Mouse (Mus musculus) neural tube, embryonic 10.5 days (tissue): ENCODE results near the gene Tnni2.

Experiments
- DNase-seq: peaks from one replicate; pipeline ENCODE4 v3.0.0-alpha.2; 2017; ENCODE audit warnings: low spot score; ENCODE audit errors: extremely low spot score

Tnni2 gene

DNA sequence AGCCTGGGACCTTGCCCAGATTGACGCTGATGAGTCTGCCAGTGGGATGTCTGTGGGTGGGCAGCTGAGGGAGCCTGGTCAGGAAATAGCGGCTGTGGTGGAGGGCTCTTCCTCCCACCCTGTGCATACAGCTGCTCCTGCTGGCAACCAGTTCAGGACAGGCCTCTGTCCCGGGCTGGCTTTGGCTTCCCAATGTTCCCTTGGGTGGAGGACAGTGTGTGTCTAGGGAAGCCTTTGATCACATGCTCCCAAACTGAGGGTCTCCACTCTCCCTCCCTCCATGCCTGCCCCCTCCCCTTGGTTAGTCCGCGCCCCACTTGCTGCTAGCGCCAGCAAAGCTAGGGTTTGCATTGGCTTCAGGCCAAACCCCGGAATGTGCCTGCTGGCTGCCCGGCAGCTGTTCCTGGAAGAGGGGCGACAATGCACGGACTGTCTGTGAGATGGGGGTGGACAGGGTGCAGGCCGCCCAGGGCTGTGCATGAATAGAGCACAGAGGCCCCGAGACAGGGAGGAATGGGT lies 11.4 kb upstream of the Tnni2 start:
- no peak for DNase-seq

DNA sequence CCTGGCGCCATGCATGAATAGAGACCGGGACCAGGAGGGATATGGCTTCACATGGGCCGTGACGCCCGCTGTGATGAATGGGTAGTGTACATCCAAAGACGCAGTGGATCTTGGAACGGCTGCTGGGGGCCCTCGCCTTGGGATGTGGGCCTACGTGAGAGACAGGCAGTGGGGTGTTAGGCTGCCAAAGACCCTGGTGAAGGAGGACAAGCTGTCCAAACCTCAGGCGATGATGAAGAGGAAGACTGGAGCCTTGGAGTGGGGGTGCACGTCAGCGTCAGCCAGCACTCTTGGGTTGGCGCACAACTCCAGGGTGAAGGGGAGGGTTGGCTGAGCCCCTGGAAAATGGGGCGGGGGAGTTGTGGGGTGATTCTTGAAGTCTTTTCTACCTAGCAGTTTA lies 10.5 kb upstream of the Tnni2 start:
- no peak for DNase-seq

DNA sequence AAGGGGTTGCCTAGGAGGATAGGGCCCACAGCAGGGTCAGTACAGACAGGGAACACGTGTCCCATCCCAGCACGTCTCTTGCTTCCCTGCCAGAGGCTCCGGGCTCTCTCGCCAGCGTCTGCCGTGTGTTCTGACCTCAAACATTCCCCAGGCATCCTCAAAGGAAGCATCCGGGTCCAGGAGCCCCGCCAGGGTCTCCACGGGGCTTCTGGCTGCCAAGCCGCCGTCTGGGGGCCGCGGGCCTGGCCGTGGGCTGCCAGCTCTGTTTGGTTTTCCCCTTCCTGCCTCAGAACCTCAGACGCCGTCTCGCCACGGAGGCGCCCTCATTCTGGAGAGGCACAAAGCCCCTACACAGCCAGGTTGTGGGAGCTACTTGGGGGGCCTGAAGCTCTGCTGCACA lies 8.0 kb upstream of the Tnni2 start:
- DNase-seq = no peak

DNA sequence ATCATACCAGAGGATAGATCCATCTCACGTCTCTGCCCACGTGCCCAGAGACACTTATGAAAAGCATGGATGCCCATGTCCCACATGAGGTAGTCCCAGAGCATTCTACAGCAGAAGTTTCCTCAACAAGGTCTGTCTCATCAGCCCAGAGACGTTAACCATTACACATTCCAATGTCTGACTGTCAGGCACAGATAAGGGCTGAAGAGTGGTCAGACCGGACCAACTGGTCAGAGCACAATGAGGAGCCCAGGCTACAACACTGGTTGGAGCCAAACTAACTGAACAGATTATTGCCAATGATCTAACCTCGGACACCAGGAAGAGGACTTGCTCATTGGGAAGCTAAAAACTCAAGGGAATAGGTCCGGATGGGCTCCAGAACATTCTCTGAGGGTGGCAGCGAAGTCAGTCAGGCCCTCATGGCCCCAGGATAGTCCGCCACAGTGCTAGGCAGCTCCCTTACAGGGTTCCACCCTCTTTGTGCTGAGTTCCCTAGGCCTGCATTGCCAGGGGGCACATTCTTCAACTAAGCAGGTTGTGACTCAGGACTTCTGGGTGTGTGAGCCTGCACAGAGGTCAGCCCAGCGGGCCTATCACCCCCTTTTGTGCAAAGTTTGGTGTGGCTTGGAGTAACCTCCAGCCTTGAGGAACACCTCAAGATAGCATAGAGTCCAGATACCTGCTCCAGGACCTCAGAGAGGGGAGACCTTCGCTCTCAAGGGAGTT lies 7.3 kb upstream of the Tnni2 start, which contains the start of gene Syt8:
Syt8 (plus strand) TSS at position 714 of the 729 bp plus-strand sequence.
- no peak for DNase-seq

DNA sequence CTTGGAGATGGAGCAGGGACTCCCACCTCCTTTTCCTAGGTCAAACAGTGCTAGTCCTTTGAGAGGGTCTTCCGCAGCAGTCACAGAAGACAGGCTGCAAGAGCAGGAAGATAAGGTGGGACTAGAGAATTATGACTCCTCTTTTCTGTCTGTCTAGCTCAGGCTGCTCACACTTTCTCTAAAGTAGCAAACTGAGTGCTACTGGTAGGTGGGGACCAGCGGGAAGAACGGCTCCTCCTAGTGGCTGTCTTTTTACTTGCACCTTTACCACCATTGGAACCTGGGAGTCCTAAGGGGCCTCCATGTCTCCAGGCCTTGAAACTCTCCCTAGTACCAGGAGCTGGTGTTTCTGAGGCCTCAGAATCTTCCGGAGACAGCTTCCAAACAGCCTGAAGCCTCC lies 6.1 kb upstream of the Tnni2 start:
- peak; percentile 71 for DNase-seq

DNA sequence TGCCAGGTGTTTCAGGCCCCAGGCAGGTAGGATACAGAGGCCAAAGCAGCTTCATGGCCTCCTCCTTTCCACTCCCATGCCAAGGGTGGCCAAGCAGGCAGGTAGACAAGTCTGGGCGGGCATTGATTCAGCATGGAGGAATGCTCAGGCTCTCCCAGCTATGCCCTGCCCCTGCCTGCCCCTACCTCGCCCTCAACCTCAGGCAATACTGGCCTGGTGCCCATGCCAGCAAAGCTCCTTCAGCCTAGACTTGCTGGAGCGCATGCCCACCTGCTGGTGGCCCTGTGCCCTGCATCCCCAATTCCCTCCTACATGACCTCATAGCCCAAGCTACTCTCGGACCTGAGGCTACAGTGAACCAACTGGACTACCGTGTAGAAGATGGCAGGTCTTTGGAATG lies 4.3 kb upstream of the Tnni2 start:
- no peak for DNase-seq

DNA sequence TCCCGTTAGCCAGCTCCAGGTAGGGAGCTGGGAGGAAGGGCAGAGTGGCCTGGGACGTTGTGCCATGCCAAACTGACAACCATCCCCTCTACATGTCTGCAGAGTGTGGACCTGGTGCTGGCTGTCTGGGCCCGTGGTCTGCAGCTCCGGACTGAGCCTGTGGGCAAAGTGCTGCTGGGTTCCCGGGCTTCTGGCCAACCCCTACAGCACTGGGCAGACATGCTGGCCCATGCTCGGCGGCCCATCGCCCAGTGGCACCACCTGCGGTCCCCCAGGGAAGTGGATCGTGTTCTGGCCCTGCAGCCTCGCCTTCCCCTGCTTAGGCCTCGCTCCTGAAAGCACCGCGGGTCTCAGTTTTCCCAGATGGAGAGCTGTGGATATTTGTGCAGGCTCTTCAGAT lies 1.6 kb upstream of the Tnni2 start:
- DNase-seq = no peak

DNA sequence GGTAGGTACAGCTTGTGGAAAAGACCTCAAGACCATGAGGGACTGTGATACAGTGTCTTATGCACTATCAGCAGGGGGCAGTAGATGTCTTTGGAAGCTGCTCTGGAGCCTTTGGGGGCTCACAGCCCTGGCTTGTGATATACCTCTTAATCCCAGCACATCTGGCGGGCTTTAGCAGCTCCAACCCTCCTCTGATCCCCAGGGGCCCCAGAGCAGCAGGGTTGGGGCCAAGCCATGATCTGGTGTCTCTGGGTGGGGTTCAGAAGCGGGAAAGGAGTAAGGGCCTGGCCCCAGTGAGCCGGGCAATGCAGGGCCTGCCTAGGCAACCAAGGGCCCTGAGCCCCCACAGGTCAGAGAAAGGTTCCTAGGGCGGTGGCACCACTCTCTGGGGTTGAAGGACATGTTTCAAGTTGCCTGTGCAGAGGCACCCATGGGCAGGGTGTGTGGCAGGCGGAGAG lies 922 bp upstream of the Tnni2 start:
- DNase-seq = peak; percentile 57

DNA sequence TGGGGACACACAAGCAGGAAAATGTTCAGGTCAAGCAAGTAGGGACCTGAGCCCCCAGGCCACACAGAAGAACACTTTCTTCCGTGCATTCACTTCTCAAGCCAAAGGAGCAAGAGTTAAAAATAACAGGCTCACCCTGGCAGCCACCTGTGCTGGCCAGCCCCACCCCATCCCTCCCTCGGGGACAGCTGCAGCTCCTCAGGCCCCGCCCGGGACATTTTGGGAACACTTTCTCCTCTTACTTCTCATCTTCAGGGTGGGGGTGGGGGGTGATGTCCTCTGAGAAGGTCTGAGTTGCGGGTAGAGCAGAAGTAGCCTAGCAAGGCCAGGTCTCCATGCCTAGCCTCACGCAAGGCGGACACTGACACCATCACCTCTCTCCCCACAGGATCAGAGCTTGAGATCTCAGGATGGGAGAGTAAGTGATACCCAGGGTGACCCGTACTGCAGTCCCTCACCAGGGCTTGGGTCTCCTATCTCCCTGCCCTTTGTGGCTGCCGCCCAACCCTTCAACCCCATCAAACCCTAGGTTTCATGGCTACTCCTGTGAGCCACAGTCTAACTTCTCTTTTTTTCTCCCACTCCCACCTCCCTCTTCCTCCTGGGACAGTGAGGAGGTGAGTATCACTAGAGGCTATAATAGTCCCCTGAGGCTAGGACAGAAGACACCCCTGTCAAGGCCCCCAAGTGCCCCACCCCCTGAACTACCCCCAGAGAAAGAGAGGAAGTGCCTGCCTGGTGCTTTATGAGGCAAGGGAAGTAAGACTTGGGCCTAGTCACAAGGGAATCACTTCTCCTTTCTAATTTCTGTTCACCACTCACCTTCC lies 686 bp downstream of the Tnni2 start:
- no peak for DNase-seq

DNA sequence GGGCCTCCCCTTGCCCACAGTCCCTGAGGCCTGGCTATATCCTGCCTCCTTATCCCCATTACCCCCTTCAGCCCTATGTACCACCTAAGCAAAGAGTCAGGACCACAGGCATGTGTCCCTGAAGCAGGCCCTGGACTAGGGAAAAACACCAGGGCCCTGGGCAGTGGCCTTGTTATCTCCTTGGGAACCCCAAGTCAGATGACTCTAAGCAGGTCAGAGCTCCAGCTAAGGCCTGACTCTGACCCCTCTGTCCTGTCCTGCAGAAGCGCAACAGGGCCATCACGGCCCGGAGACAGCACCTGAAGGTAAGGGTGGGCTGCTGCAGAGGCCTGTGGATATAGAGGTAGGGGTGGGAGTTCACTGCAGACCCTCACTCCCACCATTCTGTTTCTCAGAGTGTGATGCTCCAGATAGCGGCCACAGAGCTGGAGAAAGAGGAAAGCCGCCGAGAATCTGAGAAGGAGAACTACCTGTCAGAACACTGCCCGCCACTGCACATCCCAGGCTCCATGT lies 1.4 kb downstream of the Tnni2 start:
- no peak for DNase-seq

DNA sequence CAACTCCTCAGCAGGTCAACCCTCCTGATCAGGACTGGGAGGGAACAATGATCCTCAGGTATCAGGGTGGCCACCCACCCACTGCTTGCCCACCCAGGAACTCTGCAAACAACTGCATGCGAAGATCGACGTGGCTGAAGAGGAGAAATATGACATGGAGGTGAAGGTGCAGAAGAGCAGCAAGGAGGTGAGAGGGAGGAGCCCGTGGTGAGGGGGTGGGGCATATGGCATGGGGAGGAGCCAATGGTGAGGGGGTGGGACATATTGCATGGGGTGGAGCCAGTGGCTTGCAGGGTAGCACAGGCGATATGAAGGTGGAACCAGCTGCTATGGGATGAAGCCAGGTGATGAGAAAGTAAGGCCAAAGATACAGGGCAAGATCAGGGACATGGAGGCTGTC lies 1.9 kb downstream of the Tnni2 start:
- no peak for DNase-seq

DNA sequence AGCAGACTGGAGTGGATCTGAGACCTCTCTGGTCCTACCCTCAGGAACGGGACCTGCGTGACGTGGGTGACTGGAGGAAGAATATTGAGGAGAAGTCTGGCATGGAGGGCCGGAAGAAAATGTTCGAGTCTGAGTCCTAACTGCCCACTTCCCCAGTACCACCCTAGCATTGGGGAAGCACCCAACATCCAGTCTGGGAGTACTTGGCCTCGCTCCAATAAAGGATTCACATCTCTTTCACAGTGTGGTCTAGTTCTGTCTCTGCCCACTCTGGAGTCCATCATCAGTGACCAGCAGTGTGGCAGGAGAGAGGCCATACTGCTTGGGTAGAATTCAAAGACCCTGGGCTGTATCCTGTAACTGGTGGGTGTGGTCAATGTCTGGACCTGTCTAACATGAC lies 2.6 kb downstream of the Tnni2 start:
- DNase-seq = no peak

DNA sequence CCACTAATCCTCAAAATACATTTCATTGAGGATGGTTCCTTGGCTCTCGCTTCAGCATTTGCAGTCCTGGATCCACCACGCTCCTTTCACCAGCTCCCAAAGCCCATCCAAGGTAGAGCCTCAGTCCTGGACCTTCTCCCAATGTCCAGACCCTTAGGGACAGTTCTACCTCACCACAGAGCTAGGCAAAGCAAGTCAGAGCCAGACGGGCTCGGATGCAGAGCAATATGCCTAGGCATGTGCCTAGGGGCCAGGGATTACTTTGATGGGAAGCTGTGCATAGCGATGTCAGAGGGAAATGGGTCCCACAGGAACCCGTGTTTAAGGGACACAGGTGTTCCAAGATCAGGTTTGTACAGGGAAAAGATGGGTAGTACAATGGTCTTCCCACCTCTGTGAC lies 3.7 kb downstream of the Tnni2 start:
- DNase-seq = no peak

DNA sequence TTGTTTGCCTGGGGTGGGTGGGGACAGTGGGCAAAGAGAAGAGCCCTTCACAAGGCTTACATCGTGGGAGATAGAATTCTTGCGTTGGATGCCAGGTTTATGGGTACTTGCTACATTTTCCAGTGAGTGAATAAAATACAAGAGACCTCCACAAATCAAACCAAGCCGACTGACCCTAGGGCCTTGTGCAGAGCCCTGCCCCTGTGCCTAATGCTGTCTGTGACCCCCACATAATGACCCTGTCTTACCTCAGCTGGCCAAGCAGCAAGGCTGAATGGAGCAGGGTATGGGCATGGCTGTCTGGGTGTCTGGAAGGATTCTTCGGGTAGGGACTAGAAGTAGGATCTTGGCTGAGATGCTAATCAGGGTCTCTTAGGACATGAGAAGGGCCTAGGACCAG lies 4.7 kb downstream of the Tnni2 start:
- no peak for DNase-seq

DNA sequence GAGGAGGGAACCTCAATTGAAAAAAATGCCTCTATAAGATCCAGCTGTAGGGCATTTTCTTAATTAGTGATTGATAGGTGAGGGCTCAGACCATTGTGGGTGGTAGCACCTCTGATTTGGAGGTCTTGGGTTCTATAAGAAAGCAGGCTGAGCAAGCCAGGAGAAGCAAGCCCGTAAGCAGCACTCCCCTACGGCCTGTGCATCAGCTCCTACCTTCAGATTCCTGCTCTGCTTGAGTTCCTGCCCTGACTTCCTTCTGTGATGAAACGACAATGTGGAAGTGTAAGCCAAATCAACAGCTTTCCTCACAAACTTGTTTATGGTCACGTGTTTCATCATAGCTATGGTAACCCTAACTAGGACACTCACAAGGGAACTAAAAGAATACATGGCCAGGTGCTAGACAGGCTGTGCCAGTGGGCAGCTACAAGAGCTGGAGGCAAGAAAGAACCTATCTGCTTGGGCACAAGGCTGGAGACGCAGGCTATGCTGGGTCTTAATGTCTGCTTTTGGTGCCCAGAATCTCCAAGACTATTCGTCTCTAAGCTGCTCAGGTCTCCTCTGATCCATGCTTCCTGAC lies 7.5 kb downstream of the Tnni2 start:
- no peak for DNase-seq

DNA sequence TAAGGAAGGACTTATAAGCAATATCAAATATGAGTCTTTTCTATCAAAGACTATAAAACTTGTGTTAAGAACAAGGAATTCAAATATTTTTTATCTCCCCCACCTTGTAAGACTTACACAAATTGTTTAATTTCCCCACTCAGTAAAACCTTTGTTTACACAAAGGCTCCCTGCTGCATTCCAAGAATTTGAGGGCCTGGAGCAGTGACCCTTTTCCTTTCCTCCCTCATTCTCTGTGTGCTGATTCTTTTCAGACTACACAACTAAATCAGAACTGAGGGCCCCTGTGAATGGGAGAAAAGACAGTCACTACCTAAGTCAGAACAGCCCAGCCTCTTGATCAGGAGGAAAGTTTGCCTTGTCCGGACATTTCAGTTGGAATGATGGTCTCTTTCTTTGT lies 13.1 kb downstream of the Tnni2 start:
- no peak for DNase-seq

DNA sequence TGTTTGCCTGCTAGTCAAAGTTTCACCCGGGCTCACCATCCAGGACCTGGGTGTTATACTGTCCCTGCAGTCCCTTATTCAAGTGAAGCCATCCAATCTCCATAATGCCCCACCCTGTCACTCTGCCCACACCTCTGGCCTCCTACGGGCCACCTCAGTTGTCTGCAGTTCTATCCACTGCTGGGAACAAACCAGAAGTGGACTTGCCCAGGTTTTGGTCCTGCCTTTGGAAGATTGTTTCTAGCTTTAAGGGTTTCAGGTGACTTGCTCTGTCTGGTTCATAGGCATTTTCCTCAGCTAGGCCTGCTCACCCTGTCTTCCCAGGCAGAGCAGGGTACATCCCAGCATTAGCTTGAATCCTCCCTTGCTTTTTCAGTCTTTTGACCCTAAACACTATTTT lies 13.6 kb downstream of the Tnni2 start:
- DNase-seq = no peak

DNA sequence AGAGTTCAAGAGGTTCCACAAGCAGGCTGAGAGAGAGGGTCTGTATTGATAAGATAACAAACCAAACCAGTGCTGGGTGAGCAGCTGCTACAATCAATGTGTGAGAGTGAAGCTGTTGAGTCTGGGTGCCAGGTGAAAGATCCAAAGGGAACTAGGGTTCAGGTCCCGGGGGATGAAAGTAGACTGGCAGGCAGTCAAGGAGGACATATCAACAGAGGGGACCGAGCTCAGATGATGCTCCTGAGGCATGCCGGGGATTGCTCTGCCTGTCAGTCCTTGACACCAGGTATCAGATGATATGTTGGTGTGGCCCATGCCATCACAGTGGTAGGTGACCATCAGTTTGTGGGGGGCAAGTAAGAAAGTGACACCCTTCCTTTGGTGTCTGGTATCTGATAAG lies 15.2 kb downstream of the Tnni2 start:
- no peak for DNase-seq

DNA sequence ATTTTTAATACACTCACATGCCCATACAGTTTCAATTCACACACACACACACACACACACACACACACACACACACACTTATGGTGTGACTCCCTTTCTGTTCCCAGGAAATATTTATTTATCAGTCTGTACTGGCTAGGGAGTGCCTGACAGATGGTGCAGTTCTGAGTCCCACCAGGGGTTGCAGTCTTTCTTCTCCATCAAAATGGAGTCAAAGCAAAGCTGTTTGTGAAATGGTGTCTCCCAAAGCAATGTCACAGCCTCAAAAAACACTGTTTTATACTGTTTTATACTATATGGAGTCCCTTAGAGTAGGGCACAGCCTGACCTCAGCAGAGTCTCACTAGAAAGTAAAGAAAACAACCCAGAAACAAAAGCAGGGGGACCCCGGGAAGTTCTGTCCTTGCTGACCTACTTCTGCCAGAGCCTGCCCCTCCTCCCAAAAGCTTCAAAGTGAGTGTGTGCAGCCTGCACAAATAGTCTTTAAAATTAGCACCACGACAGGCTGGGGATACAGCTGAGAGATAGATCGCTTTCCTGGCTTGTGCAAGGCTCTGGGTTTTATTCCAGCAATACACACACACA lies 15.7 kb downstream of the Tnni2 start:
- DNase-seq = no peak

DNA sequence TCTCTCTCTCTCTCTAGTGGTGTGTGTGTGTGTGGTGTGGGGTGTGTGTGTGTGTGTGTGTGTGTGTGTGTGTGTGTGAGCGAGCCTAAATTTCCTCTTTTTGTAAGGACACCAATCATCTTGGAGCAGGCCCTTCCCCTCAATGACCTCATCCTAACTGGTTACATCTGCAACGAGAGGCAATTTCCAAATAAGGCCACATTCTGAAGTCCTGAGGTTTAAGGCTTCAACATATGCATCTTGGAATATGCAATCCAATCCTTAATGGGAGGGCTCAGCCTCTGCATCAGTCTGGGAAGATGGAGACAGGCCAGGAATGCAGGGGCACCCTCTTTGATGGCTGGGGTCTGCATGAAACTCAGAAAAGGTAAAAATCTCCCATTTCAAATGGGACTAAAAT lies 16.4 kb downstream of the Tnni2 start:
- DNase-seq = peak; percentile 47

DNA sequence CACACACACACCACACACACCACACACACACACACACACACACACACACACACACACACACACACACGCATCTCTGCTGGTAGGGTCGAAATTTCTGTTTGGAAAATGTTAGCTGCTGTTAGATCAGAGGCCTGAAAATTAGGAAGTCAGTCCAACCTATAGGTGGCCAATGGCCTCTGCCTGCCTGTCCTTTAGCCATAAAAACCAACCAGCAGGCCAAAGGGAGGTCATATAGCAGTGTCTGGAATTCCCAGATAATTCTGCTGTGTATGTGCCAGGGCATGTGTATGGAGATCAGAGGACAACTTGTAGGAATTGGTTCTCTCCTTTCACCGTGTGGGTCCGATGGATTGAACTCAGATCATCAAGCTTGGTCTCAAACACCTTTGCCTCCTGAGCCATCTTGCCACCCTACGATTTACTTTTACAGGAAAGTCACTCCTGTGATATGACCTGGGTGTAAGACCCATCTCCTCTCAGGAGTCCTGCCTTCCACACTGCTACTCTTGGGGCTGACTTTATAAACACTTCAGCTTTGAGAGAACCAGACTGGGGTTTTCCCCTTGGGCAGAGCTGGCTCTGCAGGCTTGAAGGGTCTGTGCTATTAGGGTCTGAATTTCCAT lies 17.2 kb downstream of the Tnni2 start:
- no peak for DNase-seq
